In the genomic region with DNA sequence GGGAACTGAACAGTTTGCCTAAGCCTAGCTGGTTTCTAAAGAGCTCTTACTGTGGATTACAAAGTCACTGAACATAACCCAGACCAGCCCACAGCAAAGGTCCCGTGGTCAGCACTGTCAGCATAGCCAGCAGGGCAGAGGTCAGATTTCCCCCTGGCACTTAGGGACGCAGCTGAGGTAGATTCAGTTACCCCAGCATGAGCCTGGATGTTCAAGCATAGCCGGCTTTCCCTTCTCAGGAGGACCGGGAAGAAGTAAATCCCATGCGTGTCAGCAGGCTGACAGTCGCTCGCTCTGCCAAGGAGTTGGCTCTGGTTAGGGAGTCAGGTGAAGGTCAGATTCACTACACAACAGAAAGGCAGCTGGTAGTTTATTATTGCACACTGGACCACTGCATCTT, we compare ENCODE assay signal across 21 mouse cellular contexts. TPM values are rescaled to one million over a fixed set of nuclear protein-coding genes. Genes with fewer than 3 reads are reported as not detected.
DNase-seq lines count a peak whose midpoint lies in the region; ATAC-seq and TF ChIP-seq lines count a peak whose summit lies in the region.
"Had no signal": no experiment of that assay in that cellular context is flagged by ENCODE, and none has a peak within 500 bp of the region (broad histone marks: within the 10 kb centered on the region; RNA-seq: fewer than 3 reads in every experiment).

No protein-coding gene starts in this region.

- WGBS in kidney, embryonic 15.5 days, result 82% methylated on average over 7 of the region's 7 CpGs
- WGBS in kidney, embryonic 16.5 days, result 81% methylated on average over 7 of the region's 7 CpGs

- peaks cover 94% of the 10 kb centered on the region for H3K36me3 ChIP-seq in kidney, embryonic 15.5 days
- H3K36me3 ChIP-seq in kidney, embryonic 16.5 days (ENCODE audit: insufficient read depth, low read length), result peaks cover 82% of the 10 kb centered on the region
- peaks cover 99% of the 10 kb centered on the region for H3K36me3 ChIP-seq in E14TG2a.4 (ENCODE audit: insufficient read depth, low read length)

- no peak overlapping the region for H3K4me3 ChIP-seq in kidney, embryonic 15.5 days (replicated peaks)
- H3K4me3 ChIP-seq in kidney, embryonic 16.5 days (ENCODE audit: low read length), result no peak overlapping the region
- 0 out of 2 replicates have a peak overlapping the region, but pooled peaks have one; percentile 10 for H3K4me3 ChIP-seq in E14TG2a.4 (replicated peaks; ENCODE audit: low read length)
- H3K4me3 ChIP-seq: embryonic facial prominence, embryonic 10.5 days; forebrain, embryonic 13.5 days; heart, embryonic 15.5 days; hindbrain, embryonic 13.5 days had no signal

- no peak for TF ChIP-seq CTCF in E14TG2a.4 (conservative IDR thresholded peaks at IDR 0.05; ENCODE audit: low read length)

- H3K27me3 ChIP-seq in kidney, embryonic 15.5 days, result no peaks in the 10 kb centered on the region
- H3K27me3 ChIP-seq in kidney, embryonic 16.5 days (ENCODE audit: insufficient read depth, low read length), result no peaks in the 10 kb centered on the region
- H3K27me3 ChIP-seq in E14TG2a.4 (ENCODE audit: insufficient read depth, low read length), result no peaks in the 10 kb centered on the region
- H3K27me3 ChIP-seq: forebrain, embryonic 13.5 days; heart, embryonic 15.5 days; hindbrain, embryonic 13.5 days had no signal

- H3K9me3 ChIP-seq in kidney, embryonic 15.5 days (replicated peaks), result no peaks in the 10 kb centered on the region
- no peaks in the 10 kb centered on the region for H3K9me3 ChIP-seq in kidney, embryonic 16.5 days (ENCODE audit: low read length)
- no peaks in the 10 kb centered on the region for H3K9me3 ChIP-seq in E14TG2a.4 (ENCODE audit: low read length)
- H3K9me3 ChIP-seq: embryonic facial prominence, embryonic 10.5 days; forebrain, embryonic 13.5 days; G1E; heart, embryonic 15.5 days; hindbrain, embryonic 13.5 days had no signal

- H3K27ac ChIP-seq in kidney, embryonic 15.5 days, result no peak overlapping the region
- H3K27ac ChIP-seq in kidney, embryonic 16.5 days (ENCODE audit: low read length), result no peak overlapping the region
- H3K27ac ChIP-seq: embryonic facial prominence, embryonic 10.5 days; forebrain, embryonic 13.5 days; heart, embryonic 15.5 days; hindbrain, embryonic 13.5 days had no signal

- DNase-seq in kidney, adult 11 months, result peak; percentile 48
- peak; percentile 47 to 48 for DNase-seq in kidney, postnatal 36 days
- peak; percentile 41 to 52 for DNase-seq in gastrocnemius, adult 8-10 months (ENCODE audit: low spot score in 2 of 2)
- DNase-seq in heart, adult 8-10 months (ENCODE audit: low spot score), result no peak
- DNase-seq in thymus, adult 18-20 months, result no peak
- DNase-seq: adrenal gland, adult 8-10 months; cerebellum, adult 11-12 months; cerebellum, adult 9-11 months; cerebellum, postnatal 36 days; forebrain, postnatal 0 days; heart, adult 18-20 months; heart, postnatal 14 days had no signal

- H3K9ac ChIP-seq in kidney, embryonic 15.5 days, result no peak overlapping the region
- no peak overlapping the region for H3K9ac ChIP-seq in kidney, embryonic 16.5 days (replicated peaks; ENCODE audit: low read length)
- H3K9ac ChIP-seq: forebrain, embryonic 13.5 days; forebrain, postnatal 0 days; heart, embryonic 15.5 days; hindbrain, embryonic 13.5 days had no signal

- H3K4me1 ChIP-seq in kidney, embryonic 15.5 days, result peaks cover 9% of the 10 kb centered on the region
- peaks cover 6% of the 10 kb centered on the region for H3K4me1 ChIP-seq in kidney, embryonic 16.5 days (ENCODE audit: insufficient read depth, low read length)
- peaks cover 77% of the 10 kb centered on the region for H3K4me1 ChIP-seq in E14TG2a.4 (replicated peaks; ENCODE audit: low read depth, low read length)

- H3K4me2 ChIP-seq in kidney, embryonic 15.5 days, result no peak overlapping the region
- no peak overlapping the region for H3K4me2 ChIP-seq in kidney, embryonic 16.5 days (replicated peaks; ENCODE audit: low read depth, low read length)
- H3K4me2 ChIP-seq: forebrain, embryonic 13.5 days; heart, embryonic 11.5 days; heart, embryonic 15.5 days; hindbrain, embryonic 13.5 days had no signal

- no peak for ATAC-seq in kidney, embryonic 15.5 days (replicated peaks; ENCODE audit: low FRiP score)
- no peak for ATAC-seq in kidney, embryonic 16.5 days (ENCODE audit: low FRiP score, low TSS enrichment)
- ATAC-seq: forebrain, embryonic 13.5 days; forebrain, postnatal 0 days had no signal

RNA-seq across cellular contexts. Expression of a gene that starts 6.1 kb away (rescaled TPM):
- 120 and 125 TPM in 2 replicates for polyA plus RNA-seq in kidney, embryonic 15.5 days (2015; fragmentation: Nextera tagmentation; extraction: Ambion mirVana)
- polyA plus RNA-seq in kidney, embryonic 16.5 days (2015; fragmentation: Nextera tagmentation; extraction: Ambion mirVana), result 122 and 128 TPM in 2 replicates
- 10 to 100 TPM; 26.2 to 31.3 (median 28.5) TPM for total RNA-seq in gastrocnemius, adult 8-10 months (2022)
- total RNA-seq in heart, adult 8-10 months (2022), result 10 to 100 TPM; 15.8 to 22.6 (median 19.9) TPM

RNA-seq across cellular contexts. Expression of a gene that starts 9.0 kb away (rescaled TPM):
- polyA plus RNA-seq in kidney, embryonic 15.5 days (2015; fragmentation: Nextera tagmentation; extraction: Ambion mirVana), result 24.8 and 25.0 TPM in 2 replicates
- polyA plus RNA-seq in kidney, embryonic 16.5 days (2015; fragmentation: Nextera tagmentation; extraction: Ambion mirVana), result 23.1 and 26.0 TPM in 2 replicates
- 10 to 100 TPM; 22.4 to 28.6 (median 23.5) TPM for total RNA-seq in gastrocnemius, adult 8-10 months (2022)
- 10 to 100 TPM; 26.8 to 38.0 (median 31.5) TPM for total RNA-seq in heart, adult 8-10 months (2022)

Comparison
In these comparisons a context has a peak if more than half of its experiments do, and no peak if none do; other contexts are left out.
1. DNase-seq: peak in kidney, adult 11 months (single experiment), kidney, postnatal 36 days (2 of 2) and gastrocnemius, adult 8-10 months (2 of 2); none in heart, adult 8-10 months (single experiment) and thymus, adult 18-20 months (0 of 2).